Mouse (Mus musculus) kidney, postnatal 10 days (tissue): ENCODE results near the gene Pramef12.
"Not testable (repeated sequence)": the region's sequence is repeated elsewhere in the genome, so short reads cannot be mapped to it uniquely, and the experiment has no call there.

Source experiments
- DNase-seq: peaks from one replicate; pipeline ENCODE4 v3.0.0; 2021; ENCODE audit warnings: mixed read lengths

Pramef12 gene

DNA sequence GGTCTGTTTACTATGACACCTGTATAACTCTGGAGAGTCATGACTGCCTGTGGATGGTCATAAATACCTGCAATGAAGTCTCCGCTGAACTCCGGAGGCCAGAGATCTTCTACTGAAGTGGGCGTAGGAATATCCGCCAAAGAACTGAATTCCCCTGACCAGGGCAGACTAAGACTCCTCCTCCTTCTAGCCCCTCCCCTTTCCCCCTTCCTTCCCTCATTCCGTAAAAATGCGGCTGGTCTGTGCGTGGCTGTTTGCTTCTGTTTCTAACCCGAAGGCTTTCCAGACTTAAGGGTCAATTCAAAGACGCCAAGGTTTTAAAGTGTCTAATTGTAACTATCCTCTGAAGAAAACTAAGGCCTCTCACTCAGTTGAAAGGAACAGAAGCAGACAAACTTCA is at the start of gene Pramef12:
Pramef12 (minus strand) TSS at position 175 of the 400 bp plus-strand sequence.
- DNase-seq, result no peak

GRCm38 (mm10) chr4:144453217-144453616 is 45.0 kb upstream of the Pramef12 start, which contains the start of gene Gm9944:
Gm9944 (minus strand) TSS chr4:144453317.
- no peak for DNase-seq

DNA sequence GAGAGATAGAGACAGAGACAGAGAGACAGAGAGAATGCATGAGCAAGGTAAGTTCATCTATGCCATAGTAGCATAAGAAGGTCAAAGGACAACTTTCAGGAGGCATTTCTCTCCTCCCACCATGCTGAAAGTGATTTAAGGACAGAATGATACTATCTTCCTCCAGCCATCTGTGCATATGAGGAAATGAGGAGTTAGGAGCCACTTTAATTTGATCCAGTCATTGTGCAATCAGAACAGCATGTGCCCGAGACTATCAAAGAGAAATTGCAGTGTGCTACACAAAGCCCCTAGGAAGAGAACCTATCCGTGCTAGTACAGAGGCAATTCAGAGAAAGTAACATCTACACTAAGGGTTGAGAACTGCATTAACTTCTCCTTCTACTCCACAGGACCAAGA is 40.3 kb upstream of the Pramef12 start:
- no peak for DNase-seq

DNA sequence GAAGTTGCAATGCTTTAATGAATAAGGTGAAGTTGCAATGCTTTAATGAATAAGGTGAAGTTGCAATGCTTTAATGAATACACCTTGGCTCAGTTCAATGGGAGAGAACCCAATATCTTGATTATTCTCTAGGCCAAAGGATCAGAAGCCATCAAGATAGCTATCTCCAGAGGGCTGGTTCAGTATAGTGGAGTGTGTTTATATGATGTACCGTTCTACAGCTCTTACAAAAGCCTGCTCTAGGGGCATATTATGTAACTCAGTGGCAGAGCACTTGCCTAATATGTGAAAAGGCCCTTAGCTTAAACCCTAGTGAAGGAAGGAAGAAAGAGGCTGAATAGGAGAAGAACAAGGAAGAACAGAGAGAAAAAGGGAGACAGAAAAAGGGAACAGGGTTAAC is 33.3 kb upstream of the Pramef12 start:
- no peak for DNase-seq

DNA sequence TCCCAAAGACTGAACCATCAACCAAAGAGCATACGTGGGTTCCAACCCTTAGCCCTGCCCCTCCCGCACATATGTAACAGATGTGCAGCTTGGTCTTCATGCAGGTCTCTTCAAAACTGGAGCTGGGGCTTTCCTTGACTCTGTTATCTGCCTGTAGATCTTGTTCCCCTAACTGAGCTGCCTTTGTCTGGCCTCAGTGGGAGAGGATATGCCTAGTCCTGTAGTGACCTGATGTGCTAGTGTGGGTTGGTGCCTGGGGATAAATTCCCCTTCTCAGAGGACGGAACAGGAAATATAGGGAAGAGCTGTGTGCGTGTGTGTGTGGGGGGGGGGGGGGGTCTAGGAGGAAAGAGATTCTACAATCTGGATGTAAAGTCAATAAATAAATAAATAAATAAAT is 32.8 kb upstream of the Pramef12 start:
- DNase-seq, result no peak

DNA sequence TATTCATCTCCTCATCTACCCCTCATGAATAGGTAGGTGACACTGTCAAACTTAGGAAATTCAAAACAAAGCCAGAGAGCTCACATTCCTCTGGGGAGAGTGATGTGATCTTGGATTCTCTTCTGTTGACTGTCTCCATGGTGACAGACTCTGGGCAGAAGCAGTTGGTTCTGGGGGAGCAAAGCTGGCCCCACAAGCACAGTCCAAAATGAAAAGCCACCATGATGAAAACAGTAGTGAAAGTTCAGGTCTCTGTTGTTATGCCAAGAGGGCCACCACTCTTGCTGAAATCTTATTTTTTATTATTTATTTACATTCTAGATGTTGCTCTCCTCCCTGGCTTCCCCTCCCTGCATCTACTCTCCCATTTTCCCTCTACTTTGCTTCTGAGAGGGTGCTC is 30.4 kb upstream of the Pramef12 start, which contains the start of gene 1700012P22Rik:
1700012P22Rik (minus strand) TSS at position 101 of the 400 bp plus-strand sequence.
- no peak for DNase-seq

DNA sequence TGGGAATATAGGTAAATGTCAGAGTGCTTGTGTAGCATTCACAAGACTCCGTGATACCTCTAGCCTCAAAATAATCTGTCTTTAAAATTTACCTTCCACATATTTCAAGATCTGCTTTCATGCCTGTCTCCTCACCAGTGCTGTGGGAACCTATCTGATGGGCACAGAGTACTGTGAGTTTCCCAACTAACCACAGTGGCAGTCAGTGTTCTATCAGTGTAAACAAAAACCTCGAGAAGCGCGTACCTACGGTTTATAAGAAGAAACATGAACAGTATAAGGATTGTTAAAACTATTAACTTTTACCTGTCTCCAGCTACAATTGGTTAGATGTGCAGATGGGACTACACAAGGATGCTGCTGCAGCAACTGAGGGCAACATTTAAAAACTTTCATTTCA is 25.0 kb upstream of the Pramef12 start:
- DNase-seq, result no peak

- no peak for DNase-seq
Observed at GRCm38 (mm10) chr4:144430723-144431122, 22.5 kb upstream of the Pramef12 start.

DNA sequence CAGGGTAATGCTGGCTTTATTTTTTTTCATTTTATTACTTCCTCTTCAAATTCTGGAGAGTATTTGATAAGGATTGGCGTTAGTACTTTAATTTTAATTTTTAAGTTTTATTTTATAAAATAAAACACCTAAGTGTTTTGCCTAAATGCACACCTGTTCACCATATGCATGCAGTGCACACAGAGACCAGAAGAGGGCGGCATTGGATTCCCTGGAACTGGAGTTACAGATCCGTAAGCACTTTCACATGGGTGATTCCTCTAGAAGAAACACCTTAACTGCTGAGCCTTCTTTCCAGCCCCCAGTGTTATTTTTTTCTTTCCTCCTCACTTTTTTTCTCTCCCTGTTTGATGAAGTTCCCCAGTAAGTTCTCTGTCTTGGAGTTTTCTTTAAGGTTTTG is 20.6 kb upstream of the Pramef12 start:
- peak; percentile 41 for DNase-seq

- no peak for DNase-seq
Observed at GRCm38 (mm10) chr4:144424590-144424989, 16.3 kb upstream of the Pramef12 start.

- DNase-seq, result no peak
Observed at GRCm38 (mm10) chr4:144420644-144421043, 12.4 kb upstream of the Pramef12 start.

- no peak for DNase-seq
Observed at GRCm38 (mm10) chr4:144406261-144406660, 2.0 kb downstream of the Pramef12 start.

DNA sequence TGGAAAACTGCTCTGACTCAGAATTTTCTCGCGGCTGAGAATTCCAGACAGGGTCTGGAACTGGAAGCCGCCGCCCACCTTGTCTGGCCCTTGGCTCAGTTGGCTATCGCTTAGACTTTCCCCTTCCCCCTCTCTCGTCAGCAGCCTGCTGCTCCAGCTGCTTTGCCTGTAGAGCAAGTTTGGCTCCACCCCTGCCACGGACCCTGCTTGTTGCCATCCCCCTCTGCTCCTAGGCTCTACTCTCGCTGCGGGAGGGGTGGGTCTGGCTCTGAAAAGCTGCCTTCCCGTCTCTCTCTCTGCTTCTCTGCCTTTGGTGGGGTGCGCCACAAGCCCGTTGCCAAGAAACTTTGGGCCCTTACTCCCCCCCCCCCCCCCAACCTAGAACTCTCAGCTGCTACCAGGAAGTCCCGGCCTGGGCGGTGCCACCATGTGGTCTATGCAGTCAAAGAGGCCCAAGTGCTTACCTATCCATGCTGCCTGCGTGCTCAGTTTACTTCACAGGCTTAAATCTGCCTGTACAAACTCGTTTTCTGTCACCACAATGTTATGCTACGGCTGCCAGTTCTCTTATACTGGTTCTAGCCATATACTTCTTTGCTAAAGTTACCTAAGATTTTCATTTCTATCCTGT is 3.7 kb downstream of the Pramef12 start:
- peak; percentile 60 for DNase-seq

DNA sequence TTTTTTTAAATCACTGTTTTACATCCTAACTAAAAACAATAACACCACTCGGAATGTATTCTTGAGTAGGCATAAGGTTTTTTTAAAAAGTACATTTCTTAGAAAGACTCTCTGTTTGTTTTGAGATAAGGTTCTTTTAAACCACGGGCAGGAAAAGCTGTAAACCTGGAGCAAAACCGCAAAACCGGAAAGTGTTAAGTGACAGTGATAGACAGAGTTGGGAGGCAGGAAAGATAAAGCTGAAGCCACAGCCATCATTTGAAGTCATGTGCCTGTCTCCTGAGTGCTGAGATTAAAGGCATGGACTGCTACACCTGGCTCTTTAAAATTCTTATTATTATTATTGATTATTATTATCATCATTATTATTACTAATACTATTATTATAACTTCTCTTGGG is 5.6 kb downstream of the Pramef12 start:
- DNase-seq, result no peak

DNA sequence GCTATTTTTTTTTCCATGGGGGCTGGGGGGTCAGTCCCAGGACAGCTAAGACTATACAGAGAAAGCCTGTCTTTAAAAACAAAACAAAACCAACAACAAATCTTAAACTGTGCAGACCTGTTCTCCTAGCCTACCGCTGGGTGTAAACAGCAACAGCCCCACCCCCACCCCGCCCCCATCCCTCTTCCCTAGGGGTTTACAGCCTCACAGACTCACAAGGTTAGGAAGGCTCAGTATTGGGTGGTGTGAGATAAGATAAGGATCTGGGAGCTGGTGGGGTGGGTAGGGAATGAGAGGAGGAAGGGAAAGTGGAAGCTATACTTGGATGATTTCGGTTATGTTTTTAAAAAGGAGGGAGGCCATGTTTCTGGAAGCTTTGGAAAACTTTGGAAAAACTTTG is 11.9 kb downstream of the Pramef12 start:
- no peak for DNase-seq

DNA sequence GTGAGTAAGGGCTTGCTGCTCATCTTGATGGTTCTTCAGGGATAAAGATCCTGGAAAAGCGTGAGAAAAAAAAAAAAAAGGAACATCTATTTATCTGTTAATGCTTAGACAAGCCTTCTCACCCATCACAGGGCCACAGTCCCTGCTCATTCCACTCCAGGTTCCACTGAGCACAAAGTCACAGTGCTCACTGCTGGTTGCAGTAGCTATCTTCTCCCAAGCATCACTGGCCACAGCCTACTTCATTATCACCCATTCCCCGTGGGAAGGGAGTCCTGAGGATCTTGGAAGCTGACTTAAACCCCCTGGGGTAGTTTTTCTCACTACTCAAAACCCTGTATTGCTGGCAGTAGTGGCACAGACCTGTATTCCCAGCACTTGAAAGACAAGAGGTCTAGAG is 30.4 kb downstream of the Pramef12 start, which contains the start of gene Pramef20:
Pramef20 (minus strand) TSS at position 23 of the 400 bp plus-strand sequence.
- DNase-seq, result no peak

DNA sequence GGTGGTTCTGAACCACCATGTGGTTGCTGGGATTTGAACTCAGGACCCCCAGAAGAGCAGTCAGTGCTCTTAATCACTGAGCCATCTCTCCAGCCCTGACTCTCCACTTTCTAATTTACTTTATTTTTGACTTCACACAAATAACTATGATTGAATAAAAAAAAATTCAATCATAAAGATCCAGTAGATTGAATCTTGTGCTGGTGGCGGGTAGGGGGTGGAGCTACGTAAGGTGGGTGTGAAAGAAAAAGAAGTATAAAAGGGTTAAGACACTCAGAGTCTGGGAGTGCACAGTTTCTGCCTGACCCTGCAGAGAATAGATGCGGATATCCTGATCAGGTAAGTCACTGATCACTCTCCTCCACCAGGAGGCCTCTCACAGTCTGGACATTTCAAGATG is 50.6 kb downstream of the Pramef12 start, which contains the start of gene Gm13119:
Gm13119 (plus strand) TSS at position 301 of the 400 bp plus-strand sequence.
- DNase-seq, result not testable (repeated sequence)
